Mouse (Mus musculus) heart, adult 2 months (tissue): ENCODE measurements around the gene Zfp667. TPM values are rescaled to one million over a fixed set of nuclear protein-coding genes. Genes with fewer than 3 reads are reported as not detected.

Experiments used
- DNase-seq, 2 experiments: peaks; one replicate each; pipeline ENCODE4 v3.0.0; 2021
- H3K27ac ChIP-seq: fragments of 200-600 bp; 2 replicates; pipeline ENCODE4 v1.8.1; 2022
- H3K27me3 ChIP-seq: fragments of 200-500 bp; 2 replicates; pipeline ENCODE4 v1.6.1; 2012; ENCODE audit warnings: mild to moderate bottlenecking, low read length, inconsistent platforms, mixed read lengths; ENCODE audit not compliant: control insufficient read depth, insufficient read depth
- H3K36me3 ChIP-seq: fragments of 200-500 bp; 2 replicates; pipeline ENCODE4 v1.6.1; 2012; ENCODE audit warnings: low read length, inconsistent platforms; ENCODE audit not compliant: control insufficient read depth, insufficient read depth
- H3K4me1 ChIP-seq: fragments of 200-500 bp; 2 replicates; pipeline ENCODE4 v1.6.1; 2011; ENCODE audit warnings: low read length; ENCODE audit not compliant: control insufficient read depth, insufficient read depth
- H3K4me3 ChIP-seq: fragments of 200-600 bp; 2 replicates; pipeline ENCODE4 v1.8.1; 2022
- H3K79me2 ChIP-seq: fragments of 200-500 bp; replicated peaks from 2 replicates; pipeline ENCODE4 v1.6.1; 2012; ENCODE audit warnings: mild to moderate bottlenecking, inconsistent platforms, low read length, moderate library complexity, mixed read lengths; ENCODE audit not compliant: control insufficient read depth, insufficient read depth
- H3K9ac ChIP-seq: fragments of 200-500 bp; 2 replicates; pipeline ENCODE4 v1.6.1; 2012; ENCODE audit warnings: low read depth, mild to moderate bottlenecking, control low read depth, inconsistent platforms, low read length, mixed read lengths
- CTCF ChIP-seq: fragments of 200-600 bp; IDR thresholded peaks from 2 replicates; pipeline ENCODE4 v1.8.1; 2022; ENCODE audit warnings: antibody characterized with exemption, mild to moderate bottlenecking, moderate library complexity
- EP300 ChIP-seq: fragments of 200-500 bp; IDR thresholded peaks from 2 replicates; pipeline ENCODE4 v1.6.1; 2011; ENCODE audit warnings: low read depth, low read length, control low read depth; ENCODE audit not compliant: insufficient read depth
- POLR2A ChIP-seq: fragments of 200-500 bp; IDR thresholded peaks from 2 replicates; pipeline ENCODE4 v1.6.1; 2011; ENCODE audit warnings: mild to moderate bottlenecking, low read depth, low read length, control low read depth; ENCODE audit not compliant: insufficient read depth
- WGBS: fragments of 180-500 bp; shearing (Covaris S2); methylation state at CpG from one replicate; pipeline ENCODE4 v1.1.7; 2018; 5-methylcytosine and 5-hydroxymethylcytosine counted together
- intact Hi-C: fragments of 180-260 bp; cut with DNase I; formaldehyde crosslinking; loops from one replicate; pipeline ENCODE4 v1.15.1; 2025
- polyA plus RNA-seq: library from polyadenylated mRNA; depleted of rRNA; stranded (reverse); fragments of >200 nt; gene quantifications from 2 replicates; pipeline ENCODE4 v1.2.3, GENCODE M21; 2012
- total RNA-seq, 2 experiments: library from RNA; stranded (reverse); gene quantifications; 2 replicates each; pipeline ENCODE4 v1.2.3; 2021

The Zfp667 gene
- total and polyA plus RNA-seq, 3 experiments = 0.96 to 4.6 (median 3.6) TPM

DNA sequence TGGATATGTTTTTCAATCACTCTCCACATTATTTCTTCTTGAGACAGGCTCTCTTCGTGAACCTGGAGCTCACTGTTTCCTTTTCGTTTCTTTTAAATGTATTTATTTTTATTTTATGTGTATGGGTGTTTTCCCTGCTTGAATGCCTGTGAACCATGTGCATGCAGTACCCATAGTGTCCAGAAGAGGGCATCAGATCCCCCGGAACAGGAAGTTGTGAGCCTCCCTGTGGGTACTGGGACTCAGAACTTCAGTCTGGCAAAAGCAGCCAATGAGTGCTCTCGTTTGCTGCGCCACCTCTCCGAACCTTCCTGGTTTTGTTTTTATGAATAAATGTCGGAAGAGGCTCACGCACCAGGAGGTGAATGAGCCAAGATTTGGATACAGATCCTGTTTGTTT, 20.7 kb upstream of the Zfp667 start:
- WGBS = 62% methylated on average over 8 of the region's 8 CpGs
- no peak overlapping the region for H3K4me3 ChIP-seq
- intact Hi-C loops = no loop called here
- TF ChIP-seq CTCF (peak; percentile 60), POLR2A (no peak)
- H3K27me3 ChIP-seq = no peaks in the 10 kb centered on the region
- no peak overlapping the region for H3K9ac ChIP-seq
- H3K36me3 ChIP-seq = no peaks in the 10 kb centered on the region
- DNase-seq = no peak
- no peak overlapping the region for H3K27ac ChIP-seq
- no peaks in the 10 kb centered on the region for H3K79me2 ChIP-seq
- H3K4me1 ChIP-seq = no peaks in the 10 kb centered on the region

DNA sequence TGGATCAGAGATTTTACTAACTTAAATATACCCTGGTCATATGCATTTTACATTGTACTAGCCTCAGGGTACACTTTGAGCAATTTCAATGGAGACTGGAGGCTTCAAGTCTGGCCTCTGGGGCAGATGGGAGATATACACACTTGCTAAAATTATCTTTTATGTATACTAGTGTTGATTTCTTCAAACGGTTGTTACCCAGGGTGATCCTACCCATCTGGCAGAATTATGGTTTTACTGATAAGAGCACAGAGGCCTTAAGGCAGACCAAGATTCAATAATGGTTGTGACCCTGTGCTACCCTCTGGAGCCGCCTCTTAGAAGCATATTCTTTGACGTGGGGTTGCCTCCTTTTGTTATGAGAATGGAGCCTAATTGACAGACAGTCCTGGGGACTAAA, 8.5 kb upstream of the Zfp667 start:
- H3K4me1 ChIP-seq = peaks cover under 1% of the 10 kb centered on the region
- no peak overlapping the region for H3K9ac ChIP-seq
- H3K4me3 ChIP-seq = no peak overlapping the region
- 37% methylated on average over 3 of the region's 3 CpGs for WGBS
- TF ChIP-seq EP300 (no peak), CTCF (no peak), POLR2A (no peak)
- intact Hi-C loops = no loop called here
- DNase-seq = no peak
- no peak overlapping the region for H3K27ac ChIP-seq
- H3K79me2 ChIP-seq = no peaks in the 10 kb centered on the region
- H3K27me3 ChIP-seq = no peaks in the 10 kb centered on the region
- H3K36me3 ChIP-seq = no peaks in the 10 kb centered on the region

DNA sequence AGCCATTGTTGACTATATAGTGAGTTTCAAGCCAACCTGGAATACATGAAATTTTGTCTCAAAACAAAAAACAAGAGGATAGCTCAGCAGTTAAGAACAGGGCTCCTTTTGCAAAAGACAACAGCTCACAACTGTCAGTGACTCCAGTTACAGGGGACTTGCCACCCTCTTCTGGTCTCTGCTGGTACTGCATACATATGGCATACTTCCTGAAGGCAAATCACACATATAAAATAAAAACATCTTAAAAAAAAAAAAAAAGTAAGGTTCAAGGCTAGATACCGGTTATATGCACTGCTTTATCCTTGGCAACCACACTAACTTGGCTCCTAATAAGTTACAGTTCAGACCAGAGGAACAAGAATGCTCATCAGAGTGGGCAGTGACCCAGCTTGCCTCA, 3.6 kb upstream of the Zfp667 start:
- intact Hi-C loops = loop anchor here (1.0 to 10.0 kb wide), 3 partner anchors 41 to 1012 kb away; partner anchors contain the start of gene Zfp444
- no peak for TF ChIP-seq POLR2A
- TF ChIP-seq EP300 = no peak
- TF ChIP-seq CTCF = peak; percentile 81
- Histone ChIP-seq H3K4me3 (peak overlapping the region; percentile 61), H3K9ac (no peak overlapping the region), H3K27me3 (no peaks in the 10 kb centered on the region), H3K36me3 (no peaks in the 10 kb centered on the region), H3K27ac (peak overlapping the region; percentile 83; the same call in 1 of the 2 replicates), H3K79me2 (no peaks in the 10 kb centered on the region), H3K4me1 (peaks cover 6% of the 10 kb centered on the region)
- DNase-seq = peak; percentile 59 to 64
- WGBS = 0% methylated on average over 1 of the region's 1 CpGs

DNA sequence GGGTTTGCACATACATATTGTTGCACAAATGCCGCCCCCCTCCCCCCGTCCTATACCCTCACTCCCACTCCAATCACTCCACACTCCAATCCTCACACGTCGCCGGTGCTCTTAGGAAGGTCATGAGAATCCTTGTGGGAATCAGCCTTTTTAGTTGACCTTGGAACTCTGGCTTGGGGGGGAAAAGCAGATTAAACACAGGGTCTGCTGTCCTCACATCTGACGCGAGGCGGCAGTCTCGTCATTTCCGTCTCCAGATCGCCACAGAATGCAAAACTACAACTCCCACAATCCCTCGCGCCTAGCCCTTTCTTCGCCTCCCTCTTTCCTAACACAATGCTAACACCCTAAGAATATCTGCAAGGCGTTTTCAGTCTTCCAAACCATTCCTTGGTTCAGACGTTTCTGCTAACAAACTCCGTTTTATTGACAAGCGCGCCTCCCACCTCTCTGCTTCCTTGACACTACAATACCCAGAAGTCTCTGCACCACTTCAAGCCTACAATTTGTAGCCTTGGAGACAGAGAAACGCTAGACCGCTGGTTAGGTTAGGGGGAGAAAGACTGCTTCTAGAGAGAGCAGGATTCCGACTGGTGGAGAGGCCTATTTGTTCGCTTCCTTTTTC, 2.8 kb upstream of the Zfp667 start:
- Histone ChIP-seq H3K27ac (peak overlapping the region; percentile 83), H3K4me1 (peaks cover 6% of the 10 kb centered on the region), H3K4me3 (peak overlapping the region; percentile 61), H3K79me2 (no peaks in the 10 kb centered on the region), H3K27me3 (no peaks in the 10 kb centered on the region), H3K9ac (peak overlapping the region; percentile 81), H3K36me3 (no peaks in the 10 kb centered on the region)
- WGBS = under 1% methylated on average over 23 of the region's 23 CpGs
- TF ChIP-seq EP300 (0 out of 2 replicates have a peak, but pooled peaks have one; percentile 39), CTCF (peak; percentile 65), POLR2A (peak; percentile 72)
- intact Hi-C loops = loop anchor here (2.0 to 10.0 kb wide), 3 partner anchors 47 to 1011 kb away; partner anchors contain the start of genes Zfp444 and Zfp583
- DNase-seq = peak; percentile 81 to 84

DNA sequence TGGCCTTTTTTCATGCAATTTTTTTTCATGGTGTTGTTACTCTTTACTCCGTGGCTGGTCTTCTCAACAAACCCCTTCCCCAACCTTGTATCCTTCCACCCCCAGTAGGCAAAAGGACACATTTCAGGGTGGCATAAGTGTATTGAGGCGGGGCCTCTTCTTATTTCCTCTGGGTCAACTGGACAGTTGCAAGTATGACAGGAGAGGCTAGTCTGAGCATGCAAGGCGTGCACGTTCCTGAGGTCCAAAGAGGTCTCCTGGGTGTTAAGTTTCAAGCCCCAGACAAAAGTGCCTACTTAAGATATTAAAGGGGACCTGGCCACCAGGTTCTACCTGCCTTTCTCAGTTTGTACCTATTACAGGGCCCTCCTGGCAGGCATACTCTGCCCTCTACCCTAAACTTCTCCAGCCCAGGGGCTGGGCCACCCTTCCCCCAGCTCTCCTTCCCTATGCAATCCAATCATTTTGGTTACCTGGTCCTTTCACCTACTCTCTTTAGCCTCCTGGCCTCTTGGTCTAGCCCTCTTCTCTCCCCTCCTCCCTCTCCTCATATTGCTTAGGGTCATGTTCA, 1.9 kb upstream of the Zfp667 start:
- Histone ChIP-seq H3K36me3 (no peaks in the 10 kb centered on the region), H3K9ac (no peak overlapping the region), H3K4me3 (no peak overlapping the region), H3K4me1 (peaks cover 6% of the 10 kb centered on the region), H3K27me3 (no peaks in the 10 kb centered on the region), H3K79me2 (no peaks in the 10 kb centered on the region), H3K27ac (no peak overlapping the region)
- no peak for DNase-seq
- intact Hi-C loops = loop anchor here (2.0 to 10.0 kb wide), 6 partner anchors 46 to 1010 kb away; partner anchors contain the start of genes Zfp28, Zfp444, Zfp583 and Zfp787
- no peak for TF ChIP-seq EP300
- TF ChIP-seq POLR2A = no peak
- TF ChIP-seq CTCF = no peak
- WGBS = 85% methylated on average over 4 of the region's 4 CpGs

DNA sequence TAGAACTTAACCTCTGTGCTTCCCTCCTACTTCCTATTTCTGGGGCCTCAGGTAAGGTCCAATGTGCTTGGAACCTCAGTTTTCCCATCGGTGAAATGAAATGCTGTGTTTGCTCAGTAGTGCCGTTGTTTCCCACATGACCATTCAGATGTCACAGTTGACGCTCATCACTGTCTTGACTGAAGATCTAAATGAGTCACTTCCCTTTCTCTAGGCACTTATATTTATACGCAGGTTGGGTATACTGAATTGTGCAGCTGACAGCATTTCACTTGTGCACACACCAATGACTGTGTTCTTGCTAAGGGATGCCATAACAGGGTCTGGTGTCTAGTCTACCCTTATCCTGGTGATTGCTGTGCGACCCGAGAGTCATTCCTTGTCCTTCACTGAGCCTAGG, 1.0 kb upstream of the Zfp667 start:
- intact Hi-C loops = loop anchor here (2.0 to 10.0 kb wide), 5 partner anchors 45 to 1009 kb away; partner anchors contain the start of genes Zfp28, Zfp583 and Zfp787
- Histone ChIP-seq H3K36me3 (no peaks in the 10 kb centered on the region), H3K4me1 (peaks cover 6% of the 10 kb centered on the region), H3K79me2 (no peaks in the 10 kb centered on the region), H3K27me3 (no peaks in the 10 kb centered on the region), H3K4me3 (no peak overlapping the region; the same call in 1 of the 2 replicates), H3K27ac (peak overlapping the region; percentile 78), H3K9ac (no peak overlapping the region)
- DNase-seq = no peak
- 77% methylated on average over 6 of the region's 6 CpGs for WGBS
- TF ChIP-seq POLR2A = no peak
- no peak for TF ChIP-seq CTCF
- no peak for TF ChIP-seq EP300
